Mouse (Mus musculus): ENCODE results near the gene Gm5580. TPM values are rescaled to one million over a fixed set of nuclear protein-coding genes. Genes with fewer than 3 reads are reported as not detected.
"Not testable (repeated sequence)": the region's sequence is repeated elsewhere in the genome, so short reads cannot be mapped to it uniquely, and the experiment has no call there.

The Gm5580 gene
- 0.66 and 0.67 TPM in 2 replicates for polyA plus RNA-seq (2016; fragmentation: Nextera tagmentation; extraction: Ambion mirVana)

DNA sequence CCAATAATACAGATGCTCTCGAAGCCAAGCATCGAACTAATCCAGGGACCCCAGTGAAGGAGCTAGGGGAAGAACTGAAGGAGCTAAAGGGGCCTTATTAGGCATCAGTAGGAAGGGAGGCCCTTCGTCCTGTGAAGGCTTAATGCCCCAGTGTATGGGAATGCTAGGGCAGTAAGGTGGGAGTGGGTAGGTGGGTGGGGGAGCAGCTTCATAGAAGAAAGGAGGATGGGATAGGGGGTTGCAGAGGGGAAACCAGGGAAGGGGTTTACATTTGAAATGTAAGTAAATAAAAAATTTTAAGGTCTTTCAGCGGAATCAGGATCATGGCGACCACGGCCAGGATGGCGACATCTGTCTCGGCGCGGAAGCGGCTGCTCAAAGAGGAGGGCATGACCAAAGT lies at the start of gene Gm5580:
Gm5580 (plus strand) TSS at position 301 of the 400 bp plus-strand sequence.
- H3K4me1 ChIP-seq; H3K9me3 ChIP-seq; H3K36me3 ChIP-seq (replicated peaks); H3K4me3 ChIP-seq; H3K27me3 ChIP-seq (ENCODE audit: poor library complexity, severe bottlenecking); H3K27ac ChIP-seq; DNase-seq (ENCODE audit: extremely low spot score, low spot score): not testable (repeated sequence)
- 96% methylated on average over 11 of the region's 11 CpGs for WGBS

DNA sequence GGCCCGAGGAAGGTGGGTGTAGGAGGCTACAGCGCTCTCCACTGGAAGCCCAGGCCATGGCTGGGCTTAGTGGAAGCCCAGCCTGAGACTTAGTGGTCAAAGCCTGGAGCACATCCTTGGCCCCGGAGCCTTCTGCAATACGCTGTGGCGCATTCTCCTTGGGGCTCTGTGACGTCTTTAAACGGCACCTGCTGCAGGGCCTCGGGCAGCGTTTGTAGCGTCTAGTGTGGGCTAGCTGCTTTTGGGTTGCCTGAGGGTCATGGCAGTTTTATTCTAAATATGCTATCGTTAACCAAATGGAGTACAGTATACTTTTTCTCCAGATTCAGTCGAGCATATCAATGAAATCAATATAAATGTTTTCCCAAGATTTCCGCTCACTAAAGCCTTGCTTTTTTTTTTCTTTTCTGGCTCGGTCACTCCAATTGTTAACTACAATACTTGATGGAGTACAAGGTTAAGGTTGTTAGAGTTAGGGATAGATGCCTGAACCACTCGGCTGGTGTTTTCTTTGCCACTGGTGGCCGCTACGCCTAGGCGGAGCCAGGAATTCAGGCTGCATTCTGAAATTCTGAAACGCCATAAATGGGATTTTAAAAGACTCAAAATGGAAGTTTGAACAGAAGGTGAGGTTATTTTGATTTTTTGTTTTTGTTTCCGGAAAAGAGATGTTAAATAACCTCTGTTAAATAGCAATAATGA lies 44.5 kb upstream of the Gm5580 start, which contains the start of gene Olfr212:
Olfr212 (plus strand) TSS at position 215 of the 702 bp plus-strand sequence.
- H3K4me1 ChIP-seq; DNase-seq (ENCODE audit: extremely low spot score, low spot score): not testable (repeated sequence)
- WGBS = 94% methylated on average over 20 of the region's 20 CpGs

DNA sequence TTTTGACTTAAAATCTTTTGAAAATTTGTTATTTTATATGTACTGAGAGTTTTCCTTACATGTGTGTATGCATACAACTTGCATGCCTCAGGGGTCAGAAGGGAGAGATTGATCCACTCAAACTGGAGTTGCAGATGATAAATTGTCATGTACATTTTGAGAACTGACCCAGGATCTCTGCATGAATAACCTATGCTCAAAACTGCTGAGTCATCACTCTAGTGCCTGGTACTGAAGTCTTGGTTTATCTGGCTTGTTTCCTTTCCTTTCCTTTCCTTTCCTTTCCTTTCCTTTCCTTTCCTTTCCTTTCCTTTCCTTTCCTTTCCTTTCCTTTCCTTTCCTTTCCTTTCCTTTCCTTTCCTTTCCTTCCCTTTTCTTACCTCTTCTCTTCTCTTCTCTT lies 36.1 kb upstream of the Gm5580 start:
- H3K27me3 ChIP-seq (ENCODE audit: poor library complexity, severe bottlenecking) = no peaks in the 10 kb centered on the region
- H3K4me3 ChIP-seq = no peak overlapping the region
- H3K27ac ChIP-seq = no peak overlapping the region
- DNase-seq (ENCODE audit: extremely low spot score, low spot score) = no peak
- no peaks in the 10 kb centered on the region for H3K4me1 ChIP-seq
- no peaks in the 10 kb centered on the region for H3K36me3 ChIP-seq (replicated peaks)
- H3K9me3 ChIP-seq = no peaks in the 10 kb centered on the region

More for the DNA sequence above, 44.5 kb upstream of the Gm5580 start, which contains the start of gene Olfr212:
- H3K36me3 ChIP-seq (replicated peaks); H3K27me3 ChIP-seq (ENCODE audit: poor library complexity, severe bottlenecking); H3K4me3 ChIP-seq; H3K27ac ChIP-seq: not testable (repeated sequence)
- H3K9me3 ChIP-seq = peaks cover 34% of the 10 kb centered on the region

DNA sequence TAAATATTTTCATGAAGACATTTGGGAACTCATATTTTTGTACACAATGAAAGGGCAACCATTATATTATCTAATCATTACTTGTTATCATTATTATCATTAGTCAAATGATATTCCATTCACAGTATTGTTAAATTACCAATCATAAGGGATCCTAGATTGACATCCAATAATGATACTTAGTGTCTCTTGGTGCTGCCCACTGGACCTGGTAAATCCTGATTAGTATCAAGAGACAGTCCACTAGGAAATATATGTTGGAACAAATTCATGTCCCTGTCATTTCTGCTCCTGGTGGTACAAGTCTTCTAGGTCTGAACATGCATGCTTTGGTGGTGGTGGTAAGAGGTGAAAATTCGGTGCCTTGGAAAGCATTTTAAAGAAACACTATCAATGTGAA lies 12.8 kb upstream of the Gm5580 start, which contains the start of gene Olfr213:
Olfr213 (plus strand) TSS at position 301 of the 400 bp plus-strand sequence.
- WGBS = 82% methylated on average over 1 of the region's 1 CpGs

DNA sequence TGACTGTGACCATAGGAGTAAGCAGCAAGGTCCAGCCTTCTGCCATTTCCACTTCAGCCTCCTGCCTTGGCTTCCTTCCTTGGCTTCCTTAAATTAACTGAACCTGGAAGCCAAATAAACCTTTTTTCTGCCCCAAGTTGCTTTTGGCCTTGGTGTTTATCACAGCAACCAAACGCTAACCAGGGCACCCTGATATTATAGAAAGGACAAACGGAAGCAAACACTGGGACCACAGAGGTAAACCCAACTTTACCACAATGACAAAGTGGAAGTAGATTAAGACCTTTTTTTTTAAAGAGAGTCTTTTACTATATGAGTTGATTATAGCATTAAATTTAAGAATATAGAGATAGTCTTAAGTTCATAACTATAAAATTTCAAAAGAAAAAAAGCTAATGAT lies 8.4 kb upstream of the Gm5580 start:
- WGBS = 88% methylated on average over 2 of the region's 2 CpGs
- Histone ChIP-seq H3K27ac (no peak overlapping the region), H3K27me3 (ENCODE audit: poor library complexity, severe bottlenecking) (no peaks in the 10 kb centered on the region), H3K4me3 (no peak overlapping the region), H3K36me3 (replicated peaks) (no peaks in the 10 kb centered on the region), H3K9me3 (no peaks in the 10 kb centered on the region), H3K4me1 (no peaks in the 10 kb centered on the region)
- DNase-seq (ENCODE audit: extremely low spot score, low spot score) = no peak

More for the DNA sequence above, 12.8 kb upstream of the Gm5580 start, which contains the start of gene Olfr213:
- no peak within 1 kb of the TSS for H3K4me3 ChIP-seq
- DNase-seq (ENCODE audit: extremely low spot score, low spot score) = no peak
- no peaks in the 10 kb centered on the region for H3K9me3 ChIP-seq
- no peaks in the 10 kb centered on the region for H3K27me3 ChIP-seq (ENCODE audit: poor library complexity, severe bottlenecking)
- H3K27ac ChIP-seq = no peak within 1 kb of the TSS
- no peaks in the 10 kb centered on the region for H3K4me1 ChIP-seq
- no peaks in the 10 kb centered on the region for H3K36me3 ChIP-seq (replicated peaks)

DNA sequence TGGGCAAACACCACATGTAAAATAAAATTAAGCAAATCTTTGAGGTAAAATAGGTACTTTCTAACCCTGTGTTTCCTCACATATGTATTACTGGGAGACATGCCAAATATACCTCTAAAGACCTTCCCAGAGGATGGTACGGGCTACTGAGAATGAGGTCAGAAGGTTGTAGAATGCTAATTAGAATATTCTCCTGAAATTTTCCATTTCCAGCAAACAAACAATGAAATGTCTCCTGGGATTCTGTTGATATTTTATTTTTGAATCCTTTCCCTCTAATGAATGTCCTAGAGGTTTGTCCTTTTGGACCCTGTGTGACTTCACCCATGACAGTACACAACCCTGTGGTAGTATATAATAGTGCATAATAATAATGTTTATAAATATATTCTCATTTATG lies 3.0 kb downstream of the Gm5580 start, which contains the start of gene Olfr214:
Olfr214 (plus strand) TSS at position 301 of the 400 bp plus-strand sequence.
- H3K27me3 ChIP-seq (ENCODE audit: poor library complexity, severe bottlenecking) = no peaks in the 10 kb centered on the region
- H3K4me3 ChIP-seq = no peak within 1 kb of the TSS
- H3K9me3 ChIP-seq = no peaks in the 10 kb centered on the region
- no peaks in the 10 kb centered on the region for H3K4me1 ChIP-seq
- 85% methylated on average over 1 of the region's 1 CpGs for WGBS
- DNase-seq (ENCODE audit: extremely low spot score, low spot score) = no peak
- H3K27ac ChIP-seq = no peak within 1 kb of the TSS
- H3K36me3 ChIP-seq (replicated peaks) = no peaks in the 10 kb centered on the region

DNA sequence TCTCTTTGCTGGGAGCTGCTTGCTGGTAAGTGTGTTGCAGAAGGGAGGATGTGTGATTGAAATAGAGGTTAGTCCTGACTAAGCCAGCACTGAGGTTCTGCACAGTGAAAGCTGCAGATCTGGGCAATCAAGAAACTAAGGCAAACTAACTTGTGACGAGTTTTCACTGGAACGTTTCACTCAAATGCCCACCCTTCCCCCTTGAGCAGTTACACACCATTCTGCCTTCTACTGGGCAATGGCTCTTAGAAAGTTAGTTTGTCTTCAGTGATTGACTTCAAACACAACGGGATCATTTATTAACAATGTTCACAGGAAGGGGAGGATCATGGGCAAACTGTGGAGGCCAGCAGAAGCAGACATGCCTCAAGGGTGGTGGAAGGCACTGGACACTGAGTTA lies 4.0 kb downstream of the Gm5580 start:
- Histone ChIP-seq H3K4me1 (no peaks in the 10 kb centered on the region), H3K4me3 (no peak overlapping the region), H3K27ac (no peak overlapping the region), H3K9me3 (no peaks in the 10 kb centered on the region), H3K27me3 (ENCODE audit: poor library complexity, severe bottlenecking) (no peaks in the 10 kb centered on the region), H3K36me3 (replicated peaks) (no peaks in the 10 kb centered on the region)
- no peak for DNase-seq (ENCODE audit: extremely low spot score, low spot score)
- WGBS = 70% methylated on average over 3 of the region's 3 CpGs

DNA sequence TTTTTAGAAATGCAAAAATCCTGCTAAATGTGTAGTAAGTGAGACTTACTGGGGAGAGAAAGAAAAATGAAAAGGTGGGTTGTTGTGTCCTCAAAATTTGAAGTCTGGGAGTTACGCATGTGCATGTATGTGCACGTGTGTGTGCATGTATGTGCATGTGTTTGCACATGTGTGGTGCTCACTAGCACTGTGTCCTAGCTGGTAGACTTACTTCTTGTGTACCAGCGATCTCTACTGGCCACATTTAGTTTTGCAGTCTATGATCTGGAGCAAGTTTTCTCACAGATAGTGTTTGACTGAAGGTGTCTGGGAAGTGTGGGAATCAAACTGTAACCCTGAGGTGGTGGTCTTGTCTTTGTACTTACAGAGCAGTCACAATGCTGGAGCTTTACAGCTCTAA lies 18.9 kb downstream of the Gm5580 start:
- no peak for DNase-seq (ENCODE audit: extremely low spot score, low spot score)
- Histone ChIP-seq H3K4me3 (no peak overlapping the region), H3K27me3 (ENCODE audit: poor library complexity, severe bottlenecking) (no peaks in the 10 kb centered on the region), H3K4me1 (no peaks in the 10 kb centered on the region), H3K9me3 (no peaks in the 10 kb centered on the region), H3K27ac (no peak overlapping the region), H3K36me3 (replicated peaks) (no peaks in the 10 kb centered on the region)
- 39% methylated on average over 3 of the region's 3 CpGs for WGBS

DNA sequence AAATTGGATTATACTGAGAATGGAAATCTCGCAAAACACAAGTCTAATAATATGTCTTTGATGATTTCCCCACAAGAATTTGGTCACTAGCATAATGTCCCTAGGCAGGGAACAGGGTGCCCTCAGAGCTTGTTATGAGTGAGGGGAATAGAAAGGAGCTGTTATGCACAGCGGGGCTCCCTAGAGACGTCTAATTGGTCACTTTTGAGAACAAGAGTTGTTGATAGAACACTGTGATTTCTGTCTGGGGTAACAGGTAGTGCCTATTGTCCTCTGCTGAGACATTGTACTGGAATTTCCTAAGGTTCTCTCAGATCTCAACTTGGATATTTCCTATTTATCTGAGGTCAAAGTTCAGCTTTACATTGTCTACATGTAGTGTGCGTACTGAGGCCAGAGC lies 33.2 kb downstream of the Gm5580 start, which contains the start of gene Olfr215:
Olfr215 (minus strand) TSS at position 101 of the 400 bp plus-strand sequence.
- Histone ChIP-seq H3K27ac (no peak within 1 kb of the TSS), H3K4me3 (no peak within 1 kb of the TSS), H3K27me3 (ENCODE audit: poor library complexity, severe bottlenecking) (no peaks in the 10 kb centered on the region), H3K4me1 (0 out of 2 replicates have a peak, but pooled peaks cover 6% of the 10 kb centered on the region), H3K36me3 (replicated peaks) (no peaks in the 10 kb centered on the region), H3K9me3 (no peaks in the 10 kb centered on the region)
- no peak for DNase-seq (ENCODE audit: extremely low spot score, low spot score)
- WGBS = 65% methylated on average over 4 of the region's 4 CpGs

DNA sequence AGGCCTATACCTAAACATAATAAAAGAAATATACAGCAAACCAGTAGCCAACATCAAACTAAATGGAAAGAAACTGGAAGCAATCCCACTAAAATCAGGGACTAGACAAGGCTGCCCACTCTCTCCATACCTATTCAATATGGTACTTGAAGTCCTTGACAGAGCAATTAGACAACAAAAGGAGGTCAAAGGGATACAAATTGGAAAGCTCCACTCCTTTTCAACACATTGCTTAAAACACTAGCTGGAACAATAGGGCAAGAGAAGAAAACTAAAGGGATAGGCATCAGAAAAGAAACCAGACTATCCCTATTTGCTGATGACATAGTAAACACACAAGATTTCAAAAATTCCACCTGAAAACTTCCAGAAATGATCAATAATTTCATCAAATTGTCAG lies 50.0 kb downstream of the Gm5580 start:
- not testable (repeated sequence) for DNase-seq (ENCODE audit: extremely low spot score, low spot score); H3K27ac ChIP-seq; H3K9me3 ChIP-seq; H3K36me3 ChIP-seq (replicated peaks); H3K4me3 ChIP-seq; H3K27me3 ChIP-seq (ENCODE audit: poor library complexity, severe bottlenecking); H3K4me1 ChIP-seq

Other genes starting within 250 kb of the Gm5580 start
- 25.3 TPM in 2 replicates for gene March8, start 213.1 kb upstream of the Gm5580 start, polyA plus RNA-seq (2016; fragmentation: Nextera tagmentation; extraction: Ambion mirVana)
- gene Alox5, start 90.0 kb upstream of the Gm5580 start, polyA plus RNA-seq (2016; fragmentation: Nextera tagmentation; extraction: Ambion mirVana) = 0.78 and 1.0 TPM in 2 replicates
- not detected in 2 replicates for gene Olfr211, start 62.0 kb upstream of the Gm5580 start, polyA plus RNA-seq (2016; fragmentation: Nextera tagmentation; extraction: Ambion mirVana)
- gene Olfr212, start 44.6 kb upstream of the Gm5580 start, polyA plus RNA-seq (2016; fragmentation: Nextera tagmentation; extraction: Ambion mirVana) = 0.07 TPM in 1 of 2 replicates, not detected in the other
- not detected in 2 replicates for gene Olfr213, start 12.7 kb upstream of the Gm5580 start, polyA plus RNA-seq (2016; fragmentation: Nextera tagmentation; extraction: Ambion mirVana)
- not detected in 2 replicates for gene Olfr214, start 3.1 kb downstream of the Gm5580 start, polyA plus RNA-seq (2016; fragmentation: Nextera tagmentation; extraction: Ambion mirVana)
- gene Olfr215, start 33.1 kb downstream of the Gm5580 start, polyA plus RNA-seq (2016; fragmentation: Nextera tagmentation; extraction: Ambion mirVana) = not detected in 2 replicates
- gene Zfp422, start 77.9 kb downstream of the Gm5580 start, polyA plus RNA-seq (2016; fragmentation: Nextera tagmentation; extraction: Ambion mirVana) = 299 and 311 TPM in 2 replicates
- 5.4 and 6.7 TPM in 2 replicates for gene Depp1, start 99.5 kb downstream of the Gm5580 start, polyA plus RNA-seq (2016; fragmentation: Nextera tagmentation; extraction: Ambion mirVana)
- 12.1 and 15.2 TPM in 2 replicates for gene Rassf4, start 122.8 kb downstream of the Gm5580 start, polyA plus RNA-seq (2016; fragmentation: Nextera tagmentation; extraction: Ambion mirVana)
- 0.05 TPM in 2 replicates for gene Tmem72, start 165.8 kb downstream of the Gm5580 start, polyA plus RNA-seq (2016; fragmentation: Nextera tagmentation; extraction: Ambion mirVana)

Data from forebrain, embryonic 10.5 days (tissue).